Mouse (Mus musculus) erythroblast, embryonic 14.5 days (primary cell): ENCODE data around the gene Mylpf.
A peak's percentile ranks its signal among the peaks of the same experiment; 100 is the strongest.

Source experiments
- GATA1 ChIP-seq: IDR thresholded peaks from 2 replicates; pipeline ENCODE4 v1.6.1; 2012; ENCODE audit warnings: low read length, inconsistent platforms, mixed read lengths
- TAL1 ChIP-seq: IDR thresholded peaks from 3 replicates; pipeline ENCODE4 v1.6.1; 2012; ENCODE audit warnings: low read length, inconsistent platforms, mixed read lengths

DNA sequence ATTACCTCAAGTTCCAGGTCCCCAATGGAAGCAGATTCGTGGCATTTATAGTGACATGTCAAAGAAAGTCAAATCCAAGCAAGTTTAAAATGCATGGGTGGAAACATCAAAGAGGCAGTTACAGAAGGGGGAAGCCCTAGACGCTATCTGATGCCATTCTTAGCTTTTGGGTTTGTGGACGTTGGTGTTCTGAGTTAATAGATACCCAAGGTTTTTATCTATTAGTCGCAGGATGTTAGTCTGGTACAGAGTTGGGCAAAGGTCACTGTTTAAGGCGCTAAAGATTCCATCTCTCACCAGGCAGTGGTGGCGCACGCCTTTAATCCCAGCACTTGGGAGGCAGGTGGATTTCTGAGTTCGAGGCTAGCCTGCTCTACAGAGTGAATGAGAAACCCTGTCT is 25.3 kb upstream of the Mylpf start:
- TF ChIP-seq TAL1 = no peak; the same call in 2 of the 3 replicates
- peak; percentile 43; the same call in 1 of the 2 replicates for TF ChIP-seq GATA1
